Mouse (Mus musculus) urinary bladder, adult 18-20 months (tissue): Measurements from ENCODE around the gene Fads2.
A peak's percentile ranks its signal among the peaks of the same experiment; 100 is the strongest.

Experiments used
- DNase-seq, 2 experiments: peaks; one replicate each; pipeline ENCODE4 v3.0.0; 2022; ENCODE audit warnings: low spot score in 2 of 2, mixed read lengths in 2 of 2

Fads2 gene

GRCm38 (mm10) chr19:10102054-10102700 lies 631 bp upstream of the Fads2 start:
- DNase-seq: peak in 1 of 2 experiments; percentile 26

GRCm38 (mm10) chr19:10100631-10101071 lies 895 bp downstream of the Fads2 start:
- DNase-seq: peak; percentile 76 to 79

DNA sequence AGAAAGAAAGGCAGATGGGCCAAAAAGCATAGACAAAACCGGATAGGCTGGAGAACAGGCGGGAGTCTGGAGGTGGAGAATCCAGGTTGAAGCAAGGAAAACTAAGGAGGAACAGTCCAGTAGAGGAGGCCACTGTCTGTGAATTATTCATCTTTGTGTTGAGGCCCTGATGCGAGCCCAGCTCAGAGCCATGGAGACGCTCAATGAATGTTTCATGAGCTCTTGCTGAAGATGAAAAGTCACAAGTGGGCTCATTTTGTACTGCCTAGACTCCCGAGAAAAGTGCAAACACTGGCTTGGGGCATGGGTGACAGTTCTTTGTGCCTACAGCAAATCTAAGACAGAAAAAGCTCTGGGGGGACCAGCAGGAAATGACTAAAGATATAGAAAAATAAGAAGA lies 3.7 kb downstream of the Fads2 start:
- DNase-seq: no peak

GRCm38 (mm10) chr19:10096371-10096876 lies 5.1 kb downstream of the Fads2 start:
- DNase-seq: no peak

DNA sequence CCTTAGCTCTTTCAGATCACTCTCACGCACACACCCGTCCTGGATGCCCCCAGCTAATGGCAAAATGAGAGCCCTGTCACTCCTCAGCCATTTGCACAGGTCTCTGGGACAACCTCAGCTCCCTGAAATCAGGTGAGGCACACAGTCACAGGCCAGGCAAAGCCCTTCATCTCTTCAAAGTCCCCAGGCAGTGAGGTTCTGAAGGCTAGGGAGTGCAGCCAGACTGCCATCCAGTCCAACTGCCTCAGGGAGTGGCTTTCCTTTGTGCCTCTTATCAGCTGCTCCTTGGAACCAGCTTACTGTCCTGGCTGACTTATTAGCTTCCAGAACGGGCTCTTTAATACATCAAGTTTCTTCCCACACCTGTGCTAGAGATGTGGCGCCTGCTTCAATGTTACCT lies 6.9 kb downstream of the Fads2 start:
- DNase-seq: no peak

DNA sequence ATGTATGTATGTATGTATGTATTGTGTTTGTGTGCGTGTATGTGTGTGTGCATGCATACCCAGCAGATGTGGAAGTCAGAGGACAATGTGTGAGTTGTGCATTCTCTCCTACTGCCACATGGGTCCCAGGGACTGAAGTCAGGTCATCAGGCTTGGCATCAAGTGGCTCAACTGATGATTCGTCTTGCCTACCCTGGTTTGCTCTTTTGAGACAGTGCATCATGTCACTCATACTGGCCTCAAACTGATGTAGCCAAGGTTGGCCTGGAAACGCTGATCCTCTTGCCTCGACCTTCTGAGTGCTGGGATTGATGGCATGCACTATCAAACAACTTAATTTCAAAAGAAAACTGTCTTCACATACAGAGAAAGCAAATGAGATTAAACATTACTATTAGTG lies 7.7 kb downstream of the Fads2 start:
- no peak for DNase-seq

DNA sequence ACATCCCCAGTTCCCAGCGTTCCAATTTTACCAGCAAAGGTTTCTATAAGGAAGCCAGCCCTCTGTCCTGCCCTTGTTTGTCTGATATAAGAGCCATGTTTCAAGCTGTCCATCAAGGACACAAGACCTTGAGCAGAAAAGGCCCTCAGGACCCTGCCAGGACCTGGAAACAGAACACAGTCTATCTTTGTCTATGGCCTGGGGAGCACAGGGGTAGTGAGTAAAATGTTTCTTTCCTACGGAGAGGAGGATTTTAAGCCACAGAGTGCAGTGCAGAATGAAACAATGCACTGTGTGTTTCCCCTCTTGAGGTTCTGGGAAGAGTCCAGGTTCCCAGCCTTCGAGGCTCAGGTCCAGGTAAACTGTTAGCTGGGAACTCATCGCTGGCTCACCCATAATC lies 14.6 kb downstream of the Fads2 start:
- no peak for DNase-seq

- DNase-seq: no peak
Measured at GRCm38 (mm10) chr19:10085454-10085853, 16.1 kb downstream of the Fads2 start.

DNA sequence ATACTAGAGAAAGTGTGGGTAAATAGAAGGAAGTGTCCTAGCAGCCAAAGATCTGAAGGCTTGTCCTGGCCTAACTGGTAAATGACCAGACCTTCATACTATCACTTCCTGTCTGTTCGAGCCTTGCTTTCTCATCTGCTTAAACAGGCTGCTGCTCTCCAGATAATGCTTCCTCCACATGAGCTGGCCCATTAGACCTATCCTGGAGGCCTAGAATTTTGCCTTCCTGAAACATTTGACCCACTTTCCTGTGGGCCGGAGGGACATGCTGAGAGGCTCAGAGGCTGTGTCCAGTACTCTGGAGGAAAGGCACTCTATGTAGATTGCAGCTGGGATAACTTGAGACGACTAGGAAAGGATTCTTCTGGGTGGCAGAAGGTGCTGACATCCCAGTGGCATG lies 19.4 kb downstream of the Fads2 start:
- DNase-seq: no peak

DNA sequence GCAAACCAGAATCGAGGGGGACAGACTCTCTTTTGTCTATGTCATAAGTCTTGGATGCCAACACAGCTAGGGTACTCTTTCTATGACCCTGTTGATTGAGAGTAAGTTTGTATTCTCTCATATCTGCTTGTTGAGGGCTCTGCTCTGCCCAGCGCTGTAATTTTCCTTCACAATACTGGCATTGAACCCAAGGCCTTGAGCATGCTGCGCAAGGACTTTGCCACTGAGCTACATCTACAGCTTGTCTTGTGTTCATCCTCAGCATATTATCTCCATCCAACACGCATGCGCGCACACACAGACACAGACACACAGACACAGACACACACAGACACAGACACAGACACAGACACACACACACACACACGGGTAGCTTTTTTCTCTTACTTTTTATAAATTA lies 21.2 kb downstream of the Fads2 start:
- no peak for DNase-seq

- DNase-seq: no peak
Measured at GRCm38 (mm10) chr19:10078392-10078791, 23.2 kb downstream of the Fads2 start.

- no peak for DNase-seq
Measured at GRCm38 (mm10) chr19:10073145-10073544, 28.4 kb downstream of the Fads2 start.

DNA sequence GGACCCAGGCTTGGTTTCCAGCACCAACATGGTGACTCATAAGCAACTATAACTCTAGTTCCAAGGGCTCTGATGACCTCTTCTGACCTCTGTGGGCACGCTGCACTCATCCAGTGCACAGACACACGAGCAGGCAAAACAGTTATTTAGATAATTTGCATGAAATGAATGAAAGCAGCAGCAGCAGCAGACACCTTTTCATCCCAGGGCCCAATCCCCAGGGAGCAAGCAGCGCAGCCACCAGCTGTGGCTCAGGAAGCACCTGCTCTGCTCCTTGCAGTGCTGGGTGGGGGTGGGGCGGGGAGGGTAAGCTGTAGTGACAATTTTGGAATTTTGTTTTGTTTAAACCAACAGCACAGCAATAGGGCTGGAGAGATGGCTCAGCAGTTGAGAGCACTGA lies 29.7 kb downstream of the Fads2 start:
- DNase-seq: no peak

DNA sequence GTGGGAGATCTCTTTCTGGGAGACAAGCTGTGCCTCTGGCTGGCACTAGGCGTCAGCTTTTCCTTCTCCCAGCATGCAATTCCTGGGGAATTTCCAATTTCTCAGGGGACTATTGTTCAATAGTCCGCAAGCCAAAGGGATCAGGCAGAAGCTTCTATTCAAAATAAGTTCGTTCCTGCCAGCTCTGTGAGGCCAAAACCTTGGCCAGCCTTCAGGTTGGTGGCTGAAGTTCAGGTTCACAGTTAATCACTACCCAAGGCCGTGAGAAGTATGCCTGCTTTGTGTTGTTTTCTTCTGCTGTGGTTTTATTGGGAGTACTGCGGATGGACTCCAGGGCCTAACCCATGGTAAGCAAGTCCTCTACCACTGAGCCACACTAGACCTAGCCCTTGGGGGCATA lies 30.4 kb downstream of the Fads2 start:
- DNase-seq: no peak

DNA sequence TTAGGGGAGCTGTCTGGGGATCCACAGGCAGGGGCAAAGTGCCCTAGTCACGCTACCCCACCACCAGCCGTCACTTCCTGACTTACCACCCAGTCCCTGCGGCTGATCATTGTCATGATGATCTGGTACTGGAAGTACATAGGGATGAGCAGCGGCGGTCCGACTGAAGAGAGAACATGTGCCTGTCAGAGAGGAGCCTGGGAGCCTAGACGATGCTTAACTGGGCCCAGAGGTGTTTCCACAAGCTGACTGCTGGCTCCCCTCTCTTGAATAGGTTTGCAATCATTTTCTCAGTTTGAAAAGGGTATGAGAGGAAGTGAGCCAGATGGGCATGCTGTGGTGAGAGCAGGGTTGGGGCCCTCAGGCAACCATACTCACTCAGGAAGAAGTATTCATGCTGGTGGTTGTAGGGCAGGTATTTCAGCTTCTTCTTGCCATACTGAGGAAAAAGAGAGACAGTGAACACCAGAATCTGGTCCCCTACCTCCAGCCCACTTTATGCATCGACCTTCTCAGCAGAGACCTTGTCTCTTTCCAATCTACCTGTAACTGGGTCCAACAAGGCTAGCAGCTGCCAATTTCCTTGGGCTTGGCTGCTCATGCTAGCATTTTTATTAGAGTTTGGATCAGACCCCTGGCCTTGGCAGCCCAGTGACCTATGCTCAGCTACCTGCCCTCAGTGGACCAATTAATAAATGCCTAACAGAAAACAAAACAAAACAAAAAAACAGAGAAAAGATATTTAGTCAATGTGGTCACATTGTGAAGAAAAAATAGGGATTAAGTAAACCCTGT lies 31.2 kb downstream of the Fads2 start:
- no peak for DNase-seq

DNA sequence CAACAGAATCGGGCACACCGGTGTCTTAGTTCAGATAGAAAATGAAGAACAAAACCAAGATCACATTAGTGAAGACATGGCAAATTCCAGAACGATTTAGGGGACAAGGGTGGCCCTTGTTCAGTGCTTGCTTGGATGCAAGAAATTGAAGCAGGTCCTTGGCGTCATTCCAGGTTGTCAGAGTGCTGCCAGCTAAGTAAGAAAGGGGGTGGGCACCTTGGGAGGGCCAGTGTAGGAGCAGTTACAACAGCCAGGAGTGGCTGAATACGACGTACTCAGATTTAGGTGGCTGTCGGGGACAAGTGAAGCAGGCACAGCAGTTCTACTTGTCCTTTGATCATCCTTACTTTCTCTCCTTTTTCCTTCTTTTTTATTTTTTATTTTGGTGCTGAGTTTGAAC lies 33.8 kb downstream of the Fads2 start:
- no peak for DNase-seq

DNA sequence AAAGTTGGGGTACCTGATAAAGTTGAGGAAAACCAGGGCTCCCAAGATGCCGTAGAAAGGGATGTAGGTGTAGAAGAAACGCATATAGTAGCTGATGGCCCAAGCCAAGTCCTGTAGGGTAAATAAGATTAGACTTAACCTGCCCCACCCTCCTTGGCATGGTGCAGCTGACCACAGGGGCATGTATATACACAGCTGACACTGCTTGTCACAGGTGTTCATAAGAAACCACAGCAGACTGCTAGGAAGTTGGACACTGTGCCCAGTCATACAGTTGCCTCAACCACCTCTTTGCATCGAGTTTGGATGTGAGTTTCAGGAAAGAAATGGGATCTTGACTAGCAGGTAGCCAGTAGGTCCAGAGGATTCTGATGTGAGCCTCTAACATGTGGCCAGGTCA lies 35.0 kb downstream of the Fads2 start:
- DNase-seq: no peak

GRCm38 (mm10) chr19:10066189-10066500 lies 35.4 kb downstream of the Fads2 start:
- DNase-seq: no peak

DNA sequence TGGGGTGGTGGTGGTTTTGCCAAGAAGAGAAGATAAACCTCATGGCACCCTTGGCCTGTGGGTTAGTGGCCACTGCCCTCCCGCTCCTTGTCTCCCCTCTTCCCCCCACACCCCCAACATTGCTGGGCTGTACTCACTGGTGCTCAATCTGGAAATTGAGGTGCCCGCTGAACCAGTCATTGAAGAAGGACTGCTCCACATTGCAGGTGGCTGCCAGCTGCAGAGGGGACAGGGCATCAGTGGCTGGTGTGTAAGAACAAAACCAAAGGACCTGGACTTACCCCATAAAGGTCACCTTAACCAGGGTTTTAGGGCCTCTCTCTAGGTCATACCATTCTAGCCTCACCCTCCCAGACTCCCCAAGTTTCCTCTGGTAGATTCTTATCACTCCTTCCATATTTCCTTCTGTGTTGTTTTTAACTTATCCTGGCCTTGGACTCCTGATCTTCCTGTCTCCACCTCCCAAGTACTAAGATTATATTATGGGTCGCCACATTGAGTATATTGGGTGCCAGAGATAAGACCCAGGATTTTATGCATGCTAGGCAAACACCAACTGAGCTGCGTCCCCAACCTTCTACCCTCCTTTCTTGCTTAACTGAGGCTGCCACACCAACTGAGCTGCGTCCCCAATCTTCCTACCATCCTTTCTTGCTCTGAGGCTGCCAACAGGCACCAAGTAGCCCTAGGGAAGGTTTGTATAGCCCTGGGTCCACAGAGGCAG lies 35.9 kb downstream of the Fads2 start:
- DNase-seq: no peak

DNA sequence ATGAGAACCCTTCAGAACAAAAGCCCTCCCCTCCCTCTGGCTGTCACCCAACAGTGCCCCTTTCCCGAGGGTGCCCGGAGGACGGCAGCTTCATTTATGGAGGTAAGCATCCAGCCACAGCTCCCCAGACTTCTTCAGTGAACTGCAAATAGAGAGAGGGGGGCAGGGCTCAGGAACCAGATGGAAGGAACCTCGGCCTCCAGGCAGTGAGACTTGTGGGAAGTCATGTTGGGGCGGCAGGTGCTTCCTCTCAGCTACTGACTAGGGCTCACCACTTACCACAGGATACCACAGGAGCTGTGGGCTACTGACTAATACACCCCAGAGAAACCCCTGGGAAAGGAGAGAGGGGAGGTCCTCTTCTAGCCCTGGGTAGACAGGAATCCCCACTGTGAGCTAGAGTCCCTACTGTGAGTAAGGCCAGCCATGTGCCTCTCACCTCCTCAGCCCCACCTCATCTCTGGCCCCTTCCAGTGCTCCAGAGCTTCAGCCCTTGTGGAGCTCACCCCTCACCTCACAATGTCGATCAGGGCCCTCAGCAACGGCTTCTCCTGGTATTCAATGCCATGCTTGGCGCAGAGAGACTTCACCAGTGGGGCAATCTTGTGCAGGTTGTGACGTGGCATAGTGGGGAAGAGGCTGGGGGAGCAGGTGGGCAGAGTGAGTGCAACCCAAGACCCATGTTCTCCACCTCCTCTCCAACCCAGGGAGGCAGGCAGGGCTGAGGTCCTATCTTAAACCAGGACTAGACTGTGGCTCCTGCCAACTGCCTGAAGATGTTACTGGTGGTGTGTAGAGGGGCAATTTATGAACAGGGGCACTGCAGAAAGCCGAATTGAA lies 37.2 kb downstream of the Fads2 start:
- no peak for DNase-seq

- DNase-seq: no peak
Measured at GRCm38 (mm10) chr19:10062862-10063261, 38.7 kb downstream of the Fads2 start.

DNA sequence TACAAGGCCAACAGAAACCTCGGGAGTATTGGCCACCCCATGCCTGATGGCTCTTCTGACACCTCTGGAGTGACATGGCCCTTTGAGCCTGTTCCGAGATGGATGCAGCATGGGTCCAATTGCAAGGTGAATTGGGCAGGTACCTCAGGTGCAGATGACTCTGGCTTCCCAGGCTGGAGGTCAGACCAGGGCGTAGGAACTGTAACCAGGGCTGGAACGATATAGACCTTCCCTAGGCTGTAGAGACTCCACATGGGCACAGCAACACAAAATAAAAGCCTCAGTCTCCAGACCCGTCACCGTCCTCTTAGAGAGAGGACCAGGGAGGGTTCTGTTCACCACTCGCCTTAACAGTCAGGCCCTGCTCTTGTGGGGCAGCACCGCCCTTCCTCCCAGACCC lies 39.3 kb downstream of the Fads2 start:
- DNase-seq: no peak
